Mouse (Mus musculus) heart, postnatal 4 days (tissue): ENCODE measurements at regions not wholly inside any gene's neighbourhood (a gene's known extent, or its start where the extent isn't known, plus 50 kb on each side); places are given as distances from the start of the nearest gene placed in this dataset.
A peak's percentile ranks its signal among the peaks of the same experiment; 100 is the strongest.

Source experiments
- DNase-seq: peaks from one replicate; pipeline ENCODE4 v3.0.0; 2021

- DNase-seq, result no peak
These were observed 286.6 kb upstream of the Thbs1 start for GRCm38 (mm10) chr2:117825088-117825487.

GRCm38 (mm10) chr2:117827278-117827677 lies 284.4 kb upstream of the Thbs1 start:
- no peak for DNase-seq

GRCm38 (mm10) chr2:117838387-117838786 lies 273.3 kb upstream of the Thbs1 start:
- DNase-seq, result peak; percentile 9

- DNase-seq, result peak; percentile 51
These were observed 271.3 kb upstream of the Thbs1 start for GRCm38 (mm10) chr2:117840406-117840805.

- DNase-seq, result no peak
These were observed 269.2 kb upstream of the Thbs1 start for GRCm38 (mm10) chr2:117842309-117842986.

GRCm38 (mm10) chr2:117852442-117852841 lies 259.2 kb upstream of the Thbs1 start:
- no peak for DNase-seq

GRCm38 (mm10) chr2:117862301-117862700 lies 249.4 kb upstream of the Thbs1 start:
- no peak for DNase-seq

GRCm38 (mm10) chr2:117865119-117865518 lies 246.6 kb upstream of the Thbs1 start:
- no peak for DNase-seq

GRCm38 (mm10) chr2:117866946-117867345 lies 244.7 kb upstream of the Thbs1 start:
- no peak for DNase-seq

- DNase-seq, result peak; percentile 7
These were observed 244.3 kb upstream of the Thbs1 start for GRCm38 (mm10) chr2:117867409-117867808.

- no peak for DNase-seq
These were observed 242.8 kb upstream of the Thbs1 start for GRCm38 (mm10) chr2:117868857-117869256.

GRCm38 (mm10) chr2:117871507-117872282 lies 240.0 kb upstream of the Thbs1 start:
- no peak for DNase-seq

GRCm38 (mm10) chr2:117877816-117878215 lies 233.9 kb upstream of the Thbs1 start:
- DNase-seq, result no peak

- no peak for DNase-seq
These were observed 229.5 kb upstream of the Thbs1 start for GRCm38 (mm10) chr2:117882136-117882535.

- DNase-seq, result no peak
These were observed 228.8 kb upstream of the Thbs1 start for GRCm38 (mm10) chr2:117882890-117883289.

GRCm38 (mm10) chr2:117886516-117886915 lies 225.2 kb upstream of the Thbs1 start:
- DNase-seq, result no peak

GRCm38 (mm10) chr2:117901311-117901710 lies 210.4 kb upstream of the Thbs1 start:
- DNase-seq, result no peak

- DNase-seq, result no peak
These were observed 208.8 kb upstream of the Thbs1 start for GRCm38 (mm10) chr2:117902837-117903236.

- DNase-seq, result no peak
These were observed 208.0 kb upstream of the Thbs1 start for GRCm38 (mm10) chr2:117903705-117904104.

- DNase-seq, result no peak
These were observed 205.2 kb upstream of the Thbs1 start for GRCm38 (mm10) chr2:117906509-117906908.

- no peak for DNase-seq
These were observed 200.9 kb upstream of the Thbs1 start for GRCm38 (mm10) chr2:117910781-117911180.

GRCm38 (mm10) chr2:117912722-117913121 lies 199.0 kb upstream of the Thbs1 start:
- no peak for DNase-seq

- no peak for DNase-seq
These were observed 197.8 kb upstream of the Thbs1 start for GRCm38 (mm10) chr2:117913846-117914245.

GRCm38 (mm10) chr2:117915821-117916220 lies 195.9 kb upstream of the Thbs1 start:
- no peak for DNase-seq
